Mouse (Mus musculus): ENCODE measurements around the gene Bcl2l13.

The Bcl2l13 gene

GRCm38 (mm10) chr6:120929421-120929820 lies 93.4 kb downstream of the Bcl2l13 start:
- DNase-seq (ENCODE audit: low read depth, low spot score) = no peak

GRCm38 (mm10) chr6:120930450-120931306 lies 94.7 kb downstream of the Bcl2l13 start:
- DNase-seq (ENCODE audit: low read depth, low spot score) = no peak

DNA sequence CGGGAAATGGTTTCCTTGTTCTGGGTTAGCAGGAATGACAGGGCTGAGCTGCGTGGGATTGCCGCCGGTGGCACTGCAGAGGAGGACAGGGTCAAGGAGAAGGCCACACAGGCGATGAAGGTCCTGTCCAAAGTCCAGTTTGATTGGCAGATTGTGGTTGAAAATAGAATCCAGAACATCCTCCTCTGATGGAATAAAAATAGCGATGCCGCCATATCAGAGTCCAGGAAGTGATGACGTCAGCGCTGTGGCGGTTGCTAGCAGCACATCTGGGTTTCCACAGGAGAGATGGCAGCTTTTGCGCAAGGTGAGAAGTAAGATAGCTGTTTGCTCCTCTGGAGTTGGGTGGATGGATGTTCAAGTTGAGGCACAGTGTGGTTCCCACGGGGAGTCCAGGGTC lies 96.6 kb downstream of the Bcl2l13 start:
- DNase-seq (ENCODE audit: low read depth, low spot score) = no peak

DNA sequence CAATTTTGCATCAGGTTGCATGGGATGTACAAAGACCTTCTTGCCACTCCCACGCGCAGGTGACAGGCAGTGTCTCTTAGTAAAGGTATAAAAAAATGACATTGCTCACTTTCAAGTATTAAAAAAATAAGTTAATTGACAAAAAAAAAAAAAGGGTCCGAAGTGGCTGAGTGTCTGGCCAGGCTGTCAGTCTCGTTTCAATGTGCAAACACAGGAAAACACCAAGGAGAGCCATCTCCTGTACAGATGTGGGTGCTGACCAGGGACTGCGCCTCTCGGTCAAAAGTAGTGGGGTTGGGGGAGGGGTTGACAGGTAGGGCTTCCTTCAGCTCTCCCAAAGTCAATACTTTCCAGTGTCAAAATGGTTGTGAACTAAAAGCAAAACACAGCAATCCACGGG lies 97.7 kb downstream of the Bcl2l13 start:
- no peak for DNase-seq (ENCODE audit: low read depth, low spot score)

DNA sequence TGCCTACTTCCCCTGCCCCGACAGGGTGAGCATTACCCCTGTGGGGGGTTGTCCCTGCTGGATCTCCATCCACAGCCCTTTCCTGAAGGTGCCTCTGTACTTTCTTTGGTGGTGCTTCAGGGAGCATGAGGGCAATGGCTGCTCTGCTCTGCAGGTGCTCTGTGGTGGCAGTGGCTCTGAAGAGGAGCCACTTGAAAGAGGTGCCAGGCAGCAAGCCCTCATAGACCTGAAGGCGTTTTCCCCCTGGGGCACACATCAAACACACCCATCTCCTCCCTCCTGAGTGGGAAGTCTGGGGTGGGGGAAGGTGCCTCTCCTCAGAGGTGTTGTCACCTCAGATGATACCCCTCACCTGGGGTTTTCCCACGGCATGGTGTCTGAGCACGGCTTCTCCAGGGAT lies 98.2 kb downstream of the Bcl2l13 start:
- no peak for DNase-seq (ENCODE audit: low read depth, low spot score)

- DNase-seq (ENCODE audit: low read depth, low spot score) = no peak
Observed at GRCm38 (mm10) chr6:120937104-120937617, 101.1 kb downstream of the Bcl2l13 start.

DNA sequence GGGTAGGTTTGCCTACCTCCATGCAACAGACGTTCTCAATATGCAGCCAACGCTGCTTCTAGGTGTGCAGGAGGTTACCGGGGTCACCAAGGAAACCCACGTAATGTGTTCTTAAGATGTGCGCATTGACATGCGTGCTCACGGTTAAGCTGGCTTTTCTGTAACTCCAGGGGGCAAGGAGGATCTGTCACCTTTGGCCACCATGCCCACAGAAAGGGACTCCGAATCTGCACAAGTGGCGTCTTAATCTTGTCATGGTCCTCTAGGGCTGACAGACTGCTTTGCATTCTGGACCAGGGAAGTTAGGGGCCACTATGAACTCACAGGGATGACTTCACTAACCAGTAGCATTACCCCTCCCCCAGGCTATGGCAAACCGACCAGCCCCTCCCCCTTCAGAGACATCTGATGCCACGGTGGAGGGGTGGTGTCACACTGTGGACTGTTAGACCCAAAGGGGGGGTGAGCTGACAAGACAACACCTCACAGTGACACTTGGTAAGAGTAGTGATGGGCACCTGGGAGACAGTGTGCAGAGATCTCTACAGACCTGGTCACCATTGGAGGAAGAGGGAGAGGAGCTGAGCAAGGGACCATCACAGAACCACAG lies 102.1 kb downstream of the Bcl2l13 start:
- DNase-seq (ENCODE audit: low read depth, low spot score) = no peak

DNA sequence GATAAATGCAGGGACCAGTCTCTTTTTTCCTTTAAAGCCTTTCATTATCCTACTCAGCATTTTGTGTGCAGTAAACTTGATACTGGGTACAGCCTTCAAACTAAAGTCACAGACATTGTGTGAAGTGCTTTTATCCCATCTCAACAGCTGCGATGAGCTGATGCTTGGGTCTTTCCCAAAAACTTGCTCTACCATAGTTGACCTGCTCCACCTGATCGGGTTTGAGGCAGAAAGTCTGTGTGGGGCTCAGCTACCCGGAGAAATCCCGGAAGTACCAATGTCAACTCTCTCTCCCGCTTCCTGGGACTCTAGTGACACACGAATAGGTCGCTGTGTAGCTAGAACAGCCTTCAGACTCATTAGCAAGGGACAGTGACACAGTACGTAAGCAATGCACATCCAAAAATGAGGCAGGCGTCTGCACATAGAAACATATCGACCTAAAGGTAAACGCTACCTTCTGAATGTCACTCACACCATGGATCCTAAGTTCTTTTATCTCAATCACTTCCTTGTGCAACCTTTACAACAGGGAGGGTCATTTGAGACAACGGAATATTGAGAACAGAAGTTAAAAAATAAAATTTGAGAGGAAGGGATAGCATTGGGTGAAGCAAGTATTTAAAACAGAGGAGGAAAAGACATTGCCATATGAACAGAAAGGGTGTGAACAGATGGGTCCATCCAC lies 102.9 kb downstream of the Bcl2l13 start:
- no peak for DNase-seq (ENCODE audit: low read depth, low spot score)

DNA sequence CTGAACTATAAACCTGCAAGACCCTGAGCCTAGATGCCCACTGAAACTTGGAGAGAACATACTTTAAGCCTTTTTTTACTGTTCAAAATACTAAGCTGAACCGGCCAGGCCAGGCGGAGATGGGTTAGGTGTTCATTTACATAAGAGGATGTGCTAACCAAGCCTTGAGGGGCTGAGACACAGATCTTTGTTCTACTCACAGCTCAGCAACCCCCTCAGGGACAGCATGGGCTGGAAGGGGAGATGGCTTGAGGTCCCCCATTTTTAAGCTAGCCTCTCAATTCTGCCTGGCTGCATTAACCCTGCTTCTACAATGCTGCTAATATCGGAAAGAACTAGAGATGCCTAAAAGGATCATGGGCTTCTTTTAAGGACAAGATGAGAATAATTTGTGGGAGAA lies 103.8 kb downstream of the Bcl2l13 start:
- DNase-seq (ENCODE audit: low read depth, low spot score) = no peak

DNA sequence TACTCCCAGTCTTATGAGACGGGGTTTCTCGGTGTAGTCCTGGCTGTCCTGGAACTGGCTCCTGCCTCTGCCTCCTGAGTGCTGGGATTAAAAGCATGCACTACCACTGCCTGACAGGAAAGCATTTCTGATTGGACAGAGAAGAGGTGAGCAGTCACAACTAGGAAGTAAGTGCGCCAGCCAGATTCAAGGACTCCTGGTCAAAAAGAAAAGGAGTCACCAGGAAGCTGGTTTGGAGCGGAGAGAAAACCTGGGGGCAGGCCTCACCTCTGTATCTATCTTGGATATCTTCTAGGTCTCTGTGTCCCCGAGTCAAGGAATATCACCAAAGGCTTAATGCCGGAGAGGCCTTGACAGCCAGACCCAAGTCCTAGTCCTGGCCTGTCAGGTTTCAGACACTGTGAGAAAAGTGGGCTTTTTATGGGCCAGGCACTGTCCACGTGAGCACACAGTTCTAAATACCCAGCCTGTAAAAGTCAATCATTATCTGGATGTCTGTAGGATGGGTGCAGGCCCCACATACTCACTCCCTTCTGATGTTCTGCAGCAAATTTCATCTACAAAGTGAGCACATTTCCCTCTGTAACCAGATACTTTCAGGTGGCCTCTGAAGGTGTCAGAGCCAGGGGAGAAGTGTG lies 104.6 kb downstream of the Bcl2l13 start:
- DNase-seq (ENCODE audit: low read depth, low spot score) = no peak

GRCm38 (mm10) chr6:120941084-120941481 lies 105.1 kb downstream of the Bcl2l13 start:
- no peak for DNase-seq (ENCODE audit: low read depth, low spot score)

DNA sequence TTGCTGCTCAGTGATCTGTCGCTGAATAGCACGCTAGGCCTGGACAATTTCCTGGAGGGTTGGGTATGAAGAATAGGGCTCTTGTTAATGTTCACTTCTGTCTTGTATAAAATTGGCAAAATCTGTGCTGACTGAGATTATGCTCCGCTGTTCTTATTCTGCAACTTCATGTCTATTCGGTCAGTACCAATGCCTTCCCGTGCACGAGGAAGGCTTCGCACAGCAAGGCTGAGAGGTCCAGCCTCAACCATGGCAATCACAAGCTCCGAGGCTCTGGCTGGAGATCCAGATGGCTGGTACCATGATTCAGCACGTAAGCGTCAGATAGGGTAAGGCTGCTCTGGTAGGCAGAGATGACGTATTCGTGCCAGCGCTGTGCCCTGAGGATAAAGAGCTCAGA lies 105.6 kb downstream of the Bcl2l13 start:
- no peak for DNase-seq (ENCODE audit: low read depth, low spot score)
